Mouse (Mus musculus) mouse embryonic stem cell (cell line): ENCODE data around the gene AC131692.1.
"Not testable (repeated sequence)": the region's sequence is repeated elsewhere in the genome, so short reads cannot be mapped to it uniquely, and the experiment has no call there.

ENCODE experiments used
- in situ Hi-C, 2 experiments: fragments of 300-500 bp; cut with MboI; formaldehyde crosslinking; loops; 1 replicate in 1 of 2; 3 replicates in 1 of 2; pipeline ENCODE4 v1.14.3; 2019 to 2020; ENCODE audit warnings: low sequenced_read_pairs in 2 of 2, low pct_unique_long_range_greater_than_20kb in 1 of 2, mixed read lengths in 1 of 2; ENCODE audit not compliant: unreplicated experiment in 1 of 2

AC131692.1 gene

DNA sequence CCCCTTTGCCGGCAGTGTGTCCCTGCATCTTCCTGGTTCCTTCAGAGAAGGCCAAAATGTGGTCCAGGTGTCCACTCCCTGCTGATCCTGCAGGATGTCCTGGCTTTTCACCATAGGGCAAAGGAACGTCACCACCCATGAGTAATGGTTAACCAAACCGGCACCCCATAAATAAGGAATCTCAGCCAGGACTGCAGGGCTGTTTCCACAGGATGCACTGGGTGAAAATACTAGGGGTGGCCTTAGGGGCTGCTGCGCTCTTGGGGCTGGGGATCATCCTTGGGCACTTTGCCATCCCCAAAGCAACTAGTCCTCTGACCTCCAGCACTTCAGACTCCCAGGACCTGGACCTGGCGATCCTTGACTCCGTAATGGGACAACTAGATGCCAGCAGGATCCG, 11.4 kb downstream of the AC131692.1 start, which contains the start of gene Naaladl1:
Gene Naaladl1 (plus strand): TSS at position 197 of the 400 bp plus-strand sequence.
- in situ Hi-C loops: no loop called here

DNA sequence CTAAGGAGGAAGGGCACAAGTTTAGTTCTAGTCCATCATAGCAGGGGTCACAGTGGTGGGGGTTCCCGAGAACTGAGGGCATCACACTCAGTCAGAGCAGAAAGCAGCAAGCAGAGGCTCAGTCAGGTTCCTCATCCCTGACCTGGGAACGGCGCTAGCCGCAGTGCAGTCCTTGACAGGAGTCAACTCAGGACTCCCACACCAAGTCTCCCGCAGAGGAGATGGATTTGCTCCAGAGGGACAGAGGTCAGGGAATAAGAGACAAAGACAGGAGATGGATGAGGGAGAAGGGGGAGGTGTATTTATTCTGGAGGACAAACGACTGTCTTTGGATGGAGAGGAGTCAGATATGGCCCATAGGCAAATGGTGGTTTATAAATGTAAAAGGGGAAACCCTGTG, 18.9 kb downstream of the AC131692.1 start:
- in situ Hi-C loops: no loop called here

DNA sequence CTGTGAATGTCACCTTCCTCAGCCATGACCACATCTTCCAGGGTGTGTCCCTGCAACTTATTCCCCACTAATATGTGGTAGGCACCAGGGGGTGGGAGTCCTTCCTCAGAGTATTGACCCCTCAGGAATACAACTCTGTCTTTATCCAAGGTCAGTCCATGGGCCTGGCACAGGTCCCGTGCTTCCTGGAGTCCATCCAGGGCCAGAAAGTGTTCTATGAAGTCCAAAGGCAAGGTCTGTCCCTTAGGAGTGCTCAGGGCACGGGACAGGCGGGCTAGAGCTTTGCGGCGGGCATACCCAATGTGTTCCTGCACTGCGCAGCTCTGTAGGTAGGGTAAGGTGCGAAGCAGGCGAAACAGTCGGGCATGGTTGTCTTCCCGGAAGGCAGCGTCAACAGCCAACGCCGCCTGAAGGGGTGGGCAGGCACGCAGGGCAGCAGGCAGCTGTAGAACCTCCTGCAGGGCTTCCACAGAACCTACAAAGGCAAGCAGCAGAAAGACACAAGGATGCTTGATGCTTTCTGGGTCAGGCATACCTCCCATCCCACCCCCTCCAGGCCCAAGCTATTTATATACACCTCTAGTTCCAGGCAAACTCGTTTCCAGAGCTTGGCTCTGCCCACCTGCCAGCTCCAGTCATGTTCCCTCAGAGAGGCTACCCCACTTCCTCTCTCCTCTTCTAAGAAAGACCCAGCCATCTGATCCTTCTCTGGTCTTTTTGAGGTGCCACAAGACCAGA, 22.1 kb downstream of the AC131692.1 start:
- in situ Hi-C loops: no loop called here

DNA sequence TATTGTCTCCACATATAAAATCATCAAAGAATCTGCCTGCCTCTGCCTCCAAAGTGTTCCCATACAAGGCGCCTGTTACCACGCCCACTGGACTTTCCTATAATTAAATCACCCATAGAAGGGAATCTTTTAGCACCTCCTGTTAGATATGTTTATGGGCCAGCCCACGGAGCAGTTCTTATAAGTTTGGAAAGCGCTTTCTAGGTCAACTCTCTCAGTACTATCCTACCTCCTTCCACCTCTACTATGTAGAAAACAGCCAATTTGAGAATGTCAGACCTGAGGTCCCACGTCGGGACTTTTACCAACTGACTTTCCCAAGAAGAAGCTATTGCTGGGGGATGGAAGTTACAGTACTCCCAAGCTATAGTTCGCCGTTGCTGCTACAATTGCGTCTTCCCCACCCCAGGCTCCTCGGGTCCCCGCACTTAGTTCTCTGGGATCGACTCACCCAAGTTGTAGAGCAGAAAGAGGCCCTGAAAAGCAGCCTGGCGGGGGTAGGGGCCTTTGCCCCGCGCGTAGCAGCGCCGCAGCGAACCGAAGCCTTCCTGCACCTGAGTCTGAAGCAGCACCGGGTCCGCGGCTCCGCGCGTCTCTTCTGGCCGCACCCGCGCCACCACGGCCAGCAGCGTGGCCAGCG, 23.2 kb downstream of the AC131692.1 start:
- in situ Hi-C loops: no loop called here

DNA sequence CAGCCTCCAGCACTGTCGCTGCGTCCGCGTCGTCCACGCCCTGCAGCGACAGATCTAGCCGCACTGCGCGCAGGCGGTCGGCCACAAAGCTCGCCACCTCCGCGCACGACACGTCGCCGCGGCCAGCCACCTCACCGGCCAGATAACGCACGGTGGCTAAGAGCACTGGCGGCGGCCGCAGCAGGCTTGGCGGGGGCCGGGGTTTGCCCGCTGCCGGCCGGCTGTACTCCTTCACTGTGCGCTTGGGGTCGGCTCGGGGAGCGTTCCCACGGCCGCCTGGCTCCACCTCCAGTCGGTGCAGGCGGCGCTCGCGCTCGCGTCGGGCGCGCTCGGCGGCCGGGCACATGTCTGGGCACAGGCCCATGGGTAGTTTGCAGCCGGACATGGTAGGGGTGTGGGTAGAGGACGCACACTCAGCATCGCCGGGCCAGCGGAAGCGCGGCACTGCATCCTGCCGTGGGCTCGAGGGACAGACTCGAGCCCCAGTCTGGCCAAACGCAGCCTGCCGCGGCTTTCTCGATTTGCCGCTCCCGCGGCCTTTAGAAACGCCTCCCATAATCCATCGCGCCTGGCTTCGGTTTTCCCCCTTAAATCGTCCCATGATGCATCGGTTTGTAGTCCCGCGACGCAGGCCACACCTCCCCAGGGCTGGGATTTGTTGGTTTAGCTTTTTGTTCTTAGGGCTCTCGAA, 23.9 kb downstream of the AC131692.1 start, which contains the start of gene Sac3d1:
Gene Sac3d1 (minus strand): TSS at position 665 of the 691 bp plus-strand sequence.
- in situ Hi-C loops: no loop called here

DNA sequence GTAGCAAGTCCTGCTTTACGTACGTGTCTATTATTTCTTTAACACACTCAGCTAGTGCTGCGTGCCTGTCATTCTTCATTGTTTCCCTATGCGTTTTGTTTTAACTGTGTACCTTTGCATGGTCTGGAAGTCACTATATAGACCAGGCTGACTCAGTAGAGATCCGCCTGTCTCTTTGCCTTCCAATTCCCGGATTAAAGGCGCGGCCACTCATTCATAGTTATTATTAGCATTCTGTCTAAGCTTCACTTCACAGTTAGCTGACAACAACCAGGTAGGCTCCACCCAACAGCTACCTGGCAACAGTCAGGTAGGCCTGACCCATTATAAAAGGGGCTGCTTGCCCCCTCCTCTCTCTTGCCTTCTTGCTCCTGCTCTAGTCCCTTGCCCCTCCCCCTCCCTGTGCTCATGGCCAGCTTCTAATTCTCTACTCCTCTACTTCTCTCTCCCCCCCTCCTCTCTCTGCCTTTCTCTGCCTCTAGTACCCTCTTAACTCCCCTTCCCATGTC, 24.5 kb downstream of the AC131692.1 start:
- in situ Hi-C loops: no loop called here

DNA sequence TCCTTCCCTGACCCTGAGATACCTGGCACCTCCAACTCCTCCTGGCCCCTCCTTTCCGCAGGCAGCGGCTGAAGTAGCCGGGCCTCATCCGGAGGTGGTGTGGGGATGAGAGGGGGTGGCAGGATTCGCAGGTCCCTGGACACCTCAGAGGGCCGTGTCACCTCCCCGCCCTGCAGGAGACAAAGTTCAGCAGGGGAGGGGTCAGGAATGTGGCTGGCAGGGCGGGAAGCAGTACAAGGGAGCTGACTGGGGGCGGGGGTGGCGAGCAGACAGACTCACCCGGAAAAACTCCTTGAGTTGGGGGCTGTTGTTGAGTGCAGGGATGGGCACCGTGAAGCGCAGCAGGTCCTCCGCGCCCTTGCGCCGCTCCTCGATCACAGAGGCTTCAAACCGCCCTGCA, 27.5 kb downstream of the AC131692.1 start:
- in situ Hi-C loops: loop anchor here in 1 of 2 experiments (10.0 kb wide), 1 partner anchor 107 kb away; the partner anchor contains the start of gene Capn1

DNA sequence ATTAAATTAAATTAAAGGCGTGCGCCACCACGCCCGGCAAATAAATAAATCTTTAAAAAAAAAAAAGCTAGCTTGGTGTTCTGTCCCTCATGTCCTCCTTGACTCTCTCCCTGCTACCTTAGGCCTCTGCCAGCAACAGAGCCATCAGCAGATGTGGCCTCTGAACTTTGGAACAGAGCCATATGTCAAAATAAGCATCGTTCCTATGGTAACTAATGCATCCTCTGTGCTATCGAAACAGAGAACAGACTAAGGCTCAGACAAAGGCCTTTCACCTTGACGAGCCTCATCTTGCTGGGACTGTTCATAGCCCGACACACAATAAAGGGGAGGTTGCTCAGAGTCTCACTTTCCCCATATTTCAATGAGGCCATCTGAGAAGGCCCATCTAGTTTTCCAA, 29.1 kb downstream of the AC131692.1 start:
- in situ Hi-C loops: loop anchor here in 1 of 2 experiments (10.0 kb wide), 1 partner anchor 109 kb away; the partner anchor contains the start of gene Capn1

DNA sequence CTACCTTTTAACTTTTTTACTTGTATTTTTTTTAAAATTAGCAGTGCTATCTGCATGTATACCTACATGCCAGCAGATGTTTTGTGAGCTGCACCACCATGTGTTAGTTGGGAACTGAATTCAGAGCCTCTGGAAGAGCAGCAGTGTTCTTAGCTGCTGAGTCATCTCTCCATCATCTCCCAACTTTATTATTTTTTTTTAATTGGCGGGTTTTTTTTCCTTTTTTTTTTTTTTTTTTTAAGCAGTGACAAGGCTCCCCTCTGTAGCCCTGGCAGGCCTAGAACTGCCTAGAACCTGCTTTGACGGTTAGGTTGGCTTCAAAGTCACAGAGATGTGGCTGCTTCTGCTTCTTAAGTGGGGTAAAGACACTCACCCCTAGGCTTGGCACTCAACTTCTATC, 30.7 kb downstream of the AC131692.1 start:
- in situ Hi-C loops: loop anchor here (5.0 to 10.0 kb wide), 3 partner anchors 88 to 163 kb away; partner anchors contain the start of genes Pola2 (in 2 of the 2) and Capn1 (in 1 of the 2)

DNA sequence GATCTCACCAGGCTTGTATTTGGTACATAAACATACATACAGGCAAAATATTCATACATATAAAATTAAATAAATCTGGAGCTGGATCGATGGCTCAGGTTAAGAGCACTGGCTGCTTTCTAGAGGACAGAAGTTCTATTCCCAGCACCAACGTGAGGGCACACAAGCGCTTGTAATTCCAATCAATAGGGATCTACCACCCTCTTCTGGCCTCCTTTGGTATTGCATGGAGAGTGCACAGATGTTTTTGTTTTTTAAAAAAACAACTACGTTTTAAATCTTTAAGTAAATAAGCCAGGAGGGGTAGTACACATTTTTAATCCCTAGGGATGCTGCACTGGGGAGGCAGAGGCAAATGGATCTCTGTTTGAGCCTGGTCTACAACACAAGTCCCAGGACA, 32.1 kb downstream of the AC131692.1 start:
- in situ Hi-C loops: loop anchor here (5.0 to 10.0 kb wide), 3 partner anchors 89 to 164 kb away; partner anchors contain the start of genes Pola2 (in 2 of the 2) and Capn1 (in 1 of the 2)

DNA sequence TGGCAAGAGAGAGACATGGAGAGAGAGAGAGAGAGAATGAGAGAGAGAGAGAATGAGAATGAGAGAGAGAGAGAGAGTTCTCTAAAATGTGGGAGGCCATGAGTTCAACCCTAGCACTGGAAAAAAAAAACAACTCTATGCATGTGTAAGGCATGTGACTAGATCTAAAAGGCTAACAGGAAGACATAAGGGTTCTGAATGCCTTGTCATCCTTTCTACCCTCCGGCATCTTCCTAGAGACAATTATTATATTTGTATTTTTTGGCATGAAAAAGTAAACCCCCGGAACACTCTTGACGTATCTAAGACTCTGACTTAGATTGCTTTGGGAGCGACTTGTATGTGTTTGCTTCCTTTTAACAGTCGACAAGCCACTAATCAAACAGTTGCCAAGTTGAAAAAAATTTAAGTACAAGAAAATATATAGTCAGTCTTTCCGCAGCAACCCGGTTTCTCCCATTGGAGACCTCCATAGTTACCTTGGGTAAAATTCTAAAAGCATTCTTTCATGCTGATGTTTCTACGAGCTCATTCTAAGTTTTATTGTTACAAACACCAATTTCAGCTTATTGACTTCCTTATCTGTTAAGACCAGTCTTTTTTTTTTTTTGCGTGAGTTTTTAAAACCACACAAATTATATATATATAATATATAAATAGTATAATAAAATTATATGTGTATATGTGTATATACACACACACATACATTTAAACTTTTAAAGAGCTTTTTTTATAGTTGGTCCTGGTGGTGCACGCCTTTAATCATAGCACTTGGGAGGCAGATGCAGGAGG, 32.8 kb downstream of the AC131692.1 start:
- in situ Hi-C loops: loop anchor here (5.0 to 10.0 kb wide), 3 partner anchors 90 to 165 kb away; partner anchors contain the start of genes Pola2 (in 2 of the 2) and Capn1 (in 1 of the 2)

DNA sequence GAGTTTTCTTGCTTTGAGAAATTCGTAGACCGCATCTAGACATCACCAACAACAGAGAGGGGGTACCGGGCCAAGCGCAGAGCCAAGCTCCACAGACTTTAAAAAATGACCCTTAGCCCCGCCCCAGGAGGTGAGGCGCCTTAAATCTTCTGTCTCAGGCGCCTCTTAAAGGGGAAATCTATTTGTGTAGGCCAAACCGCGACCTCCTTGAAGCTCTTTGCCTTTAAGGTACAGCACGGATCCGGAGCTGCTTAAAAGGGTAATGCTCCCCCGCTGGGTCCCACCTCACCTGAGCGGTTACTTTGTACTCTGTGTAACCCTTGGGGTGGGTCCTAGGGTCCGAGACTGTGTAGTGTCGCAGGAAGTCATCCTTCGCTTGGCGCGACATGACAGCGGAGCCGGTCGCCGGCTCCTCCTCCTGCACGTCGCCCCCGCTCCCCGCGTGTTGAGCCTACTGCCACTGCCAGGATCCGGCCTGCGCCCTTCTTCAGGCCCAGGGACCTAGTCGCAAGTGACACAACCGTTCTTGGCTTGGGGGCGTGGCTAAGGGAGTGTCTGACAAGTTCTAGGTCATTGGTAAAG, 33.6 kb downstream of the AC131692.1 start, which contains the start of gene Snx15:
Gene Snx15 (minus strand): TSS at position 545 of the 582 bp plus-strand sequence.
- in situ Hi-C loops: loop anchor here (5.0 to 10.0 kb wide), 3 partner anchors 91 to 166 kb away; partner anchors contain the start of genes Pola2 (in 2 of the 2) and Capn1 (in 1 of the 2)

DNA sequence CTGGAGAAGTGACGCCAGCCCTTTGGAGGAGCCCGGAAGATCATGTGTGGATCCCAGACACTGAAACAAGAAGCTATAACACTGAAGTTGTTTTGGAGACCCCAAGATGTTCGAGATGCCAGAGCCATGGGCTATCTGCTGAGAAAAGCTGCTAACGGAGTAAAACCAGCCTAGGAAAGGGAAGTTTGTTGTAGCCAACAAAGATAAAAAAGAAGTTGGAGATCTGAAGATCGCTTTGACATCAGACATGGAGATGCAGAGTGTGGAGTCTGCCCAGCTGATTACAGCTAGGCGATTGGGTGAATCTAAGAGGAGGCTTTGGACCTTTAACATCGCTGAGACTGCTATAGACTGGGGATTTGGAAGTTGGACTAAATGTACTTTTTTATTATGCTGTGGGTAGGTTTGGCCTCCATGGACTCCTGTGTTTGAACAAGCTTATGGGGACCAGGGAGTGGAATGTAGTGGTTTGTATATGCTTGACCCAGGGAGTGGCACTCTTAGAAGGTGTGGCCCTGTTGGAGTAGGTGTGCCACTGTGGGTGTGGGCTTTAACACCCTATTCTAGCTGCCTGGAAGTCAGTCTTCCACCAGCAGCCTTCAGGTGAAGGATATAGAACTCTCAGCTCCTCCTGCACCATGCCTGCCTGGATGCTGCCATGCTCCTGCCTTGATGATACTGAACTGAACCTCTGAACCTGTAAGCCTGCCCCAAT, 36.4 kb downstream of the AC131692.1 start:
- in situ Hi-C loops: not testable (repeated sequence)

DNA sequence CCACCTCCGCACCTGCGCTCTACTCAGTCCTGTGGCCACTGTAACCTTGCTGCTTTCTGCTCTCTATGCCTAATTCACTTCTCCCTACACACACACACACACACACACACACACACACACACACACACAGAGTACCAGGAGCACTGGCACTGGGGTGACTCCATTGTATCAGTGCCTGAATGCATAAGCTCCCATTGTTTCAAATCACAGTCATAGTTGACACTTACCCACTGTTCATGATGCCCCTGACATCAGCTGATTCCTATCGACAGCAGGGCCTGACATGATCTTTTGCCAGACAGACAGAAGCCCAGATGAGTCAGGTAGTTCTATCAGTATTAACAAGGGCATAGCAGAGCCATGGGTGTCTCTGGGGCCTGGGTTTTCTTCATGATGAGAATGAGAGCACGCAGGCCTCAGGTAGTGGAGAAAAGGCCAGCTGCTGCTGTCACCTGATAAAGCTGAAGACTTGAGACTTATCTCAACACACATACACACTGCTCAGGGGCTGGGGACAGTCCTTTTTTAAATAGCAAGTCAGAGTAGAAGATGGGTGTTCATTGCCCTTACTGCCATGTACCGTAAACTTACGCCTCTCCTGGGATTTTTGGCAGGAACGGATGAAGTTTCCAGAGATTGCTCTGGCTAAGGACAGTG, 38.1 kb downstream of the AC131692.1 start:
- in situ Hi-C loops: no loop called here

DNA sequence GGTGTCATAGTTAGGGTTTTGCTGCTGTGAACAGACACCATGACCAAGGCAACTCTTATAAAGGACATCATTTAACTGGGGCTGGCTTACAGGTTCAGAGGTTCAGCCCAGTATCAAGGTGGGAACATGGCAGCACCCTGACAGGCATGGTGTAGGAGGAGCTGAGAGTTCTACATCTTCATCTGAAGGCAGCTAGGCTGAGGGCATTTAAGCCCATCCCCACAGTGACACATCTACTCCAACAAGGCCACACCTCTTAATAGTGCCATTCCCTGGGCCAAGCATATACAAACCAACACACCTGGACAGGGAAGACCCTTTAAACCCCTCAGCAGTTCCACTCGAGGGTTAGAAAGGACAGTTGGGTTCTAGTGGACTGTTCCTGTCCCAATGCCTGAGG, 39.0 kb downstream of the AC131692.1 start:
- in situ Hi-C loops: not testable (repeated sequence)

DNA sequence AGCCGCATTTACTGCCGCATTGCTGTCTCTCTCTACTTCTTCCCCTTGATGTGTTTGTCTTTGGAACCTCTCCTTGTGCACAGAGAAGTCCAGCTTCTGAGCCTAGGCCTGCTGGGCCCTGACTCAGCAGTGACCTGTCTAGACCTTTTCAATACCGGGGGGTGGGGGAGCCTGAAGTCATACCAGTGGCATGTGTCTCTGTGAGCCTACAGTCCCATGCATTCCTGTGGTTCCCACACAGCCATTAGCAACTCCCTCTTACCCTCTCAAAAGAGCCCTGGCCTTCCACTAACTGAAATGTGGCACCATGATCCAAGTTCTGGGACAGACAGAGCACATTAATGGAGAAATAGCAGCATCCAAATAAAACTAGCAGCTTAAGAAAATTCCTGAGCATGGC, 42.2 kb downstream of the AC131692.1 start:
- in situ Hi-C loops: no loop called here
